In the genomic region with DNA sequence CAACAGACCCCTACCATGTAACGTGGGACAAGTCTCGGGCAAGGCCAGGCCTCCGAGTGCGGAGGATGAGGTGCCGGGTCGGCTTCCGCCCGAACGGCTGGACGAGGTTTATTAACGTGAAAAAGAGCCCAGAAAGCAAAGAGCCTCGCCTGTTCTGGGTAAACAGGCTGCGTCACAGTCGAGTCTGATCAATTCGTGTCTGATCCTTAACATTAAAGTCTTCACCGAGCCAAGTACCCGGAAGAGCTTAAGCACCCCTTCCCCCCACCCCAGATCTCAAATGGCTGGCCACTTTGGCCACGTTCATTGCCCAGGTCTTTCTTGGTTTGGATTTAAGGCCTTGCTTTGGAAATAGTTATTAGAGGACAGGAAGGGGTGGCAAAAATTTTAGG, we compare ENCODE assay signal across 8 mouse cellular contexts. TPM values are rescaled to one million over a fixed set of nuclear protein-coding genes. Genes with fewer than 3 reads are reported as not detected.
DNase-seq lines count a peak whose midpoint lies in the region; ATAC-seq and TF ChIP-seq lines count a peak whose summit lies in the region.

No protein-coding gene starts in this region.

- H3ac ChIP-seq in C2C12 (ENCODE audit: control insufficient read depth, insufficient read length, low read depth): peak overlapping the region; percentile 98

- TF ChIP-seq POLR2A in heart, adult 2 months (IDR thresholded peaks at IDR 0.05; ENCODE audit: insufficient read depth, low read depth, low read length): no peak

- ATAC-seq in liver, embryonic 12.5 days: no peak

- no peaks in the 10 kb centered on the region for H3K9me3 ChIP-seq in erythroblast, embryonic 14.5 days (ENCODE audit: control insufficient read depth, low read length)
- H3K9me3 ChIP-seq in liver, embryonic 12.5 days (replicated peaks): no peaks in the 10 kb centered on the region

- H3K27ac ChIP-seq in heart, adult 2 months: peak overlapping the region; percentile 99
- peak overlapping the region; percentile 91 for H3K27ac ChIP-seq in liver, embryonic 12.5 days

- no peak for TF ChIP-seq CTCF in heart, adult 2 months (IDR thresholded peaks at IDR 0.05)
- no peak for TF ChIP-seq CTCF in C2C12 (IDR thresholded peaks at IDR 0.05; ENCODE audit: control insufficient read depth, insufficient read depth, insufficient read length)

- no peak for DNase-seq in heart, adult 2 months
- no peak for DNase-seq in heart, postnatal 4 days
- no peak for DNase-seq in ovary, postnatal 36 days (ENCODE audit: low spot score)
- no peak for DNase-seq in adrenal gland, postnatal 10 days
- DNase-seq in thymus, postnatal 36 days: no peak

- peak overlapping the region; percentile 82 for H3K4me2 ChIP-seq in liver, embryonic 12.5 days

- H3K4me1 ChIP-seq in heart, adult 2 months (ENCODE audit: control insufficient read depth, insufficient read depth, low read length): no peaks in the 10 kb centered on the region; the same call in 1 of the 2 replicates
- H3K4me1 ChIP-seq in erythroblast, embryonic 14.5 days (ENCODE audit: control insufficient read depth): peaks cover 34% of the 10 kb centered on the region
- H3K4me1 ChIP-seq in liver, embryonic 12.5 days: peaks cover 38% of the 10 kb centered on the region

- peaks cover 3% of the 10 kb centered on the region for H3K79me2 ChIP-seq in heart, adult 2 months (replicated peaks; ENCODE audit: control insufficient read depth, insufficient read depth, low read length)
- peaks cover 33% of the 10 kb centered on the region for H3K79me2 ChIP-seq in C2C12 (ENCODE audit: control insufficient read depth, insufficient read depth)

- intact Hi-C loops in heart, adult 2 months (cut with DNase I): loop anchor here (2.0 to 5.0 kb wide), 2 partner anchors 124 to 175 kb away; partner anchors contain the start of genes Cdk12 and Fbxl20

- H3K79me3 ChIP-seq in C2C12 (ENCODE audit: low read depth): peaks cover 25% of the 10 kb centered on the region

- TF ChIP-seq EP300 in heart, adult 2 months (IDR thresholded peaks at IDR 0.05; ENCODE audit: insufficient read depth, low read depth, low read length): no peak

- under 1% methylated on average over 18 of the region's 18 CpGs for WGBS in heart, adult 2 months
- under 1% methylated on average over 18 of the region's 18 CpGs for WGBS in liver, embryonic 12.5 days (ENCODE audit: insufficient replicate concordance)

- H3K4me3 ChIP-seq in heart, adult 2 months: peak overlapping the region; percentile 89
- H3K4me3 ChIP-seq in C2C12 (ENCODE audit: insufficient read depth, poor library complexity, severe bottlenecking): peak overlapping the region; percentile 100
- peak overlapping the region; percentile 89 for H3K4me3 ChIP-seq in erythroblast, embryonic 14.5 days (replicated peaks)
- H3K4me3 ChIP-seq in liver, embryonic 12.5 days: peak overlapping the region; percentile 97

- H3K27me3 ChIP-seq in heart, adult 2 months (ENCODE audit: control insufficient read depth, insufficient read depth, low read length): no peaks in the 10 kb centered on the region
- no peaks in the 10 kb centered on the region for H3K27me3 ChIP-seq in C2C12 (ENCODE audit: control insufficient read depth, insufficient read depth, insufficient read length)
- peaks cover 14% of the 10 kb centered on the region for H3K27me3 ChIP-seq in erythroblast, embryonic 14.5 days (ENCODE audit: control insufficient read depth)
- peaks cover 9% of the 10 kb centered on the region for H3K27me3 ChIP-seq in liver, embryonic 12.5 days (replicated peaks)

- peaks cover 4% of the 10 kb centered on the region; the same call in 1 of the 2 replicates for H3K36me3 ChIP-seq in heart, adult 2 months (ENCODE audit: control insufficient read depth, insufficient read depth, low read length)
- peaks cover 43% of the 10 kb centered on the region for H3K36me3 ChIP-seq in C2C12 (ENCODE audit: control insufficient read depth, insufficient read depth)
- peaks cover 41% of the 10 kb centered on the region for H3K36me3 ChIP-seq in erythroblast, embryonic 14.5 days (ENCODE audit: control insufficient read depth)
- H3K36me3 ChIP-seq in liver, embryonic 12.5 days: peaks cover 36% of the 10 kb centered on the region

- H3K9ac ChIP-seq in heart, adult 2 months (ENCODE audit: low read depth, low read length): peak overlapping the region; percentile 96
- H3K9ac ChIP-seq in liver, embryonic 12.5 days: peak overlapping the region; percentile 99

TF ChIP-seq in C2C12, 6 proteins besides CTCF, POLR2A, EP300 and RAD21:
- no peak for TF ChIP-seq CEBPB (IDR thresholded peaks at IDR 0.05; ENCODE audit: low read depth)
- no peak for TF ChIP-seq MYOD1 (IDR thresholded peaks at IDR 0.05; ENCODE audit: control insufficient read depth, insufficient read length, low read depth)
- TF ChIP-seq MAX (IDR thresholded peaks at IDR 0.05): no peak
- TF ChIP-seq MYOG (IDR thresholded peaks at IDR 0.05; ENCODE audit: control insufficient read depth, extremely low read depth, insufficient read length): no peak
- TF ChIP-seq USF1 (IDR thresholded peaks at IDR 0.05; ENCODE audit: low read depth): no peak
- TF ChIP-seq FOSL1 (IDR thresholded peaks at IDR 0.05; ENCODE audit: insufficient read depth, low read length, poor library complexity, severe bottlenecking): no peak

RNA-seq across cellular contexts. Expression of gene Rpl19, which starts 0.8 kb away (rescaled TPM):
- total RNA-seq in heart, adult 2 months (2021): 100 to 1,000 TPM; 505 to 604 TPM
- polyA plus RNA-seq in heart, adult 2 months (2012; rRNA removed): 348 and 422 TPM in 2 replicates
- 100 to 1,000 TPM; 795 to 849 TPM for total RNA-seq in heart, postnatal 4 days (2021)
- 3,682 TPM for polyA plus RNA-seq in C2C12 (2012; fragmentation: generic; extraction: Trizol)
- polyA plus RNA-seq in erythroblast, embryonic 14.5 days (2012): 204 and 241 TPM in 2 replicates
- polyA plus RNA-seq in liver, embryonic 12.5 days (2016; fragmentation: Nextera tagmentation; extraction: Ambion mirVana): 869 and 913 TPM in 2 replicates
- total RNA-seq in adrenal gland, postnatal 10 days (2021): 1,000 to 10,000 TPM; 1,275 to 1,278 TPM

RNA-seq across cellular contexts. Expression of gene Cacnb1, which starts 4.5 kb away (rescaled TPM):
- 1 to 10 TPM; 5.9 to 6.1 TPM for total RNA-seq in heart, adult 2 months (2021)
- polyA plus RNA-seq in heart, adult 2 months (2012; rRNA removed): 10.0 and 10.5 TPM in 2 replicates
- 1 to 10 TPM; 7.4 to 7.5 TPM for total RNA-seq in heart, postnatal 4 days (2021)
- 6.1 TPM for polyA plus RNA-seq in C2C12 (2012; fragmentation: generic; extraction: Trizol)
- 0.03 TPM in 1 of 2 replicates, not detected in the other for polyA plus RNA-seq in erythroblast, embryonic 14.5 days (2012)
- 0.95 and 1.0 TPM in 2 replicates for polyA plus RNA-seq in liver, embryonic 12.5 days (2016; fragmentation: Nextera tagmentation; extraction: Ambion mirVana)
- 10 to 100 TPM; 11.7 to 29.3 TPM for total RNA-seq in adrenal gland, postnatal 10 days (2021)

RNA-seq across cellular contexts. Expression of gene Stac2, which starts 26.0 kb away (rescaled TPM):
- total RNA-seq in heart, adult 2 months (2021): under 1 TPM; 0.10 to 0.20 TPM
- 0.09 and 0.35 TPM in 2 replicates for polyA plus RNA-seq in heart, adult 2 months (2012; rRNA removed)
- under 1 TPM; 0.64 to 0.81 TPM for total RNA-seq in heart, postnatal 4 days (2021)
- 34.6 TPM for polyA plus RNA-seq in C2C12 (2012; fragmentation: generic; extraction: Trizol)
- not detected in 2 replicates for polyA plus RNA-seq in erythroblast, embryonic 14.5 days (2012)
- 0.07 and 0.10 TPM in 2 replicates for polyA plus RNA-seq in liver, embryonic 12.5 days (2016; fragmentation: Nextera tagmentation; extraction: Ambion mirVana)
- total RNA-seq in adrenal gland, postnatal 10 days (2021): 1 to 10 TPM; 1.8 to 3.1 TPM

RNA-seq across cellular contexts. Expression of gene Arl5c, which starts 31.3 kb away (rescaled TPM):
- total RNA-seq in heart, adult 2 months (2021): under 1 TPM; 0.66 to 0.70 TPM
- 2.4 and 2.8 TPM in 2 replicates for polyA plus RNA-seq in heart, adult 2 months (2012; rRNA removed)
- 1 to 10 TPM; 1.6 TPM for total RNA-seq in heart, postnatal 4 days (2021)
- 0.54 TPM for polyA plus RNA-seq in C2C12 (2012; fragmentation: generic; extraction: Trizol)
- not detected in 2 replicates for polyA plus RNA-seq in erythroblast, embryonic 14.5 days (2012)
- polyA plus RNA-seq in liver, embryonic 12.5 days (2016; fragmentation: Nextera tagmentation; extraction: Ambion mirVana): 15.6 and 17.1 TPM in 2 replicates
- 1 to 10 TPM; 3.1 to 3.8 TPM for total RNA-seq in adrenal gland, postnatal 10 days (2021)

RNA-seq across cellular contexts. Expression of gene Plxdc1, which starts 41.0 kb away (rescaled TPM):
- total RNA-seq in heart, adult 2 months (2021): 1 to 10 TPM; 4.5 to 5.5 TPM
- 6.6 and 8.5 TPM in 2 replicates for polyA plus RNA-seq in heart, adult 2 months (2012; rRNA removed)
- total RNA-seq in heart, postnatal 4 days (2021): 1 to 10 TPM; 3.4 to 4.2 TPM
- polyA plus RNA-seq in C2C12 (2012; fragmentation: generic; extraction: Trizol): 0.25 TPM
- polyA plus RNA-seq in erythroblast, embryonic 14.5 days (2012): 0.02 TPM in 2 replicates
- polyA plus RNA-seq in liver, embryonic 12.5 days (2016; fragmentation: Nextera tagmentation; extraction: Ambion mirVana): 0.33 and 0.38 TPM in 2 replicates
- total RNA-seq in adrenal gland, postnatal 10 days (2021): 1 to 10 TPM; 3.4 to 7.2 TPM

Comparison
In these comparisons a context has a peak if more than half of its experiments do, and no peak if none do; other contexts are left out.
1. RNA of gene Stac2, which starts 26.0 kb away (polyA plus RNA-seq): 34.6 TPM in C2C12 (single experiment); 0.09 to 0.35 TPM in heart, adult 2 months, 0.07 to 0.10 TPM in liver, embryonic 12.5 days and not detected in erythroblast, embryonic 14.5 days; every median in the first group is over 10 times any median in the second.
2. Peak in every context shown above with its lines, with median percentiles within 50 percentile points of each other: H3K4me3 ChIP-seq.